ENCODE assay signal across 8 mouse cellular contexts in the genomic region with DNA sequence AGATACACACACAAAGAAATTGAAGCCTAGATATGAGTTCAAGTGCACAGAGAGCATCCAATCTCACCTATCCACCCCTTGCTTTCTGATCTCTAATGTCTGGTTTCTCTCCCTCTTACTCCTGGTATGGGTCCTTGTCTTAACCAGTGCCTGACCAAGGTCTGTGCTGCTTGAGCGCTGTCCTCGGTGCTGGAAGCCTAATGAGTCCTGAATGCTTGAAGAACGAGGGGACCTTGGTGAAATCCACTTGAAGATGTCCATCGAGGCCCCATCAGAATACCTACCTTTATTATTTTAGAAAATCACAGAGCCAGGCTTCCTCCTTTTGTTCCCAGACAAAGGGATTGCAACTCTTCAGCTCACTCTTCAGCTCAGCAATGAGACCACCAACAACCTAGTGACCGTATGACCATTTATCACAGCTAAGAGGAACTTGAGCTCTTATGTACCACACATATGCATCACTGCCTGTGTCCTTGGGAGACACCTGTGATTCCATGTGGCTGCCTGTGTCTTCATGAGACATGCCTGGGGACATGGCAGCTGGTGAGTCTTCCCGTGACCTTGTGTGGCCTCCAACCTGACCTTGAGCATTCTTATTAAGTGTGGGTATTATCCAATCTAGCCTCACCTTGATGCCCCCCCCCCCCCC. TPM values are rescaled to one million over a fixed set of nuclear protein-coding genes. Genes with fewer than 3 reads are reported as not detected.
DNase-seq lines count a peak whose midpoint lies in the region; ATAC-seq and TF ChIP-seq lines count a peak whose summit lies in the region.

No protein-coding gene starts in this region.

- no peak overlapping the region for H3K4me3 ChIP-seq in intestine, embryonic 16.5 days (ENCODE audit: low read length)
- H3K4me3 ChIP-seq in intestine, postnatal 0 days (ENCODE audit: low read depth, low read length) = no peak overlapping the region
- H3K4me3 ChIP-seq in forebrain, embryonic 12.5 days (replicated peaks) = peak overlapping the region; percentile 77
- no peak overlapping the region for H3K4me3 ChIP-seq in liver, embryonic 11.5 days (ENCODE audit: low read depth, low read length)
- H3K4me3 ChIP-seq in stomach, embryonic 16.5 days (replicated peaks; ENCODE audit: low read length) = no peak overlapping the region

- 0 out of 2 replicates have a peak, but pooled peaks cover 2% of the 10 kb centered on the region for H3K4me1 ChIP-seq in intestine, embryonic 16.5 days (ENCODE audit: control insufficient read depth, insufficient read depth, low read length)
- H3K4me1 ChIP-seq in intestine, postnatal 0 days (replicated peaks; ENCODE audit: control insufficient read depth, insufficient read depth, low read length) = no peaks in the 10 kb centered on the region
- H3K4me1 ChIP-seq in forebrain, embryonic 12.5 days = peaks cover 28% of the 10 kb centered on the region
- 0 out of 2 replicates have a peak, but pooled peaks cover 6% of the 10 kb centered on the region for H3K4me1 ChIP-seq in liver, embryonic 11.5 days (replicated peaks; ENCODE audit: control insufficient read depth, insufficient read depth, low read length)
- peaks cover 5% of the 10 kb centered on the region; the same call in 1 of the 2 replicates for H3K4me1 ChIP-seq in stomach, embryonic 16.5 days (ENCODE audit: control insufficient read depth, insufficient read depth, low read length)

- TF ChIP-seq CTCF in intestine, postnatal 0 days (IDR thresholded peaks at IDR 0.05; ENCODE audit: low read depth) = no peak

- 16% methylated on average over 6 of the region's 6 CpGs for WGBS in intestine, embryonic 16.5 days
- WGBS in intestine, postnatal 0 days = 19% methylated on average over 6 of the region's 6 CpGs
- 19% methylated on average over 6 of the region's 6 CpGs for WGBS in forebrain, embryonic 12.5 days
- 21% methylated on average over 6 of the region's 6 CpGs for WGBS in liver, embryonic 11.5 days
- 17% methylated on average over 6 of the region's 6 CpGs for WGBS in stomach, embryonic 16.5 days

- H3K27ac ChIP-seq in intestine, embryonic 16.5 days (ENCODE audit: low read length) = no peak overlapping the region
- H3K27ac ChIP-seq in intestine, postnatal 0 days (ENCODE audit: low read depth, low read length) = no peak overlapping the region
- peak overlapping the region; percentile 81; the same call in 1 of the 2 replicates for H3K27ac ChIP-seq in forebrain, embryonic 12.5 days
- H3K27ac ChIP-seq in liver, embryonic 11.5 days (ENCODE audit: low read depth, low read length) = no peak overlapping the region
- H3K27ac ChIP-seq in stomach, embryonic 16.5 days (ENCODE audit: low read length) = no peak overlapping the region

- peak; percentile 48 for DNase-seq in WW6 (ENCODE audit: low read depth, low spot score)
- DNase-seq in liver, embryonic 11.5 days (ENCODE audit: low spot score) = peak; percentile 39
- no peak for DNase-seq in frontal cortex, postnatal 25 days (ENCODE audit: low spot score in 2 of 2)
- DNase-seq in layer of hippocampus, adult 9-11 months = no peak

- H3K27me3 ChIP-seq in intestine, embryonic 16.5 days (replicated peaks; ENCODE audit: control insufficient read depth, insufficient read depth, low read length) = no peaks in the 10 kb centered on the region
- H3K27me3 ChIP-seq in intestine, postnatal 0 days (replicated peaks; ENCODE audit: control insufficient read depth, insufficient read depth, low read length) = peaks cover 21% of the 10 kb centered on the region
- H3K27me3 ChIP-seq in forebrain, embryonic 12.5 days = no peaks in the 10 kb centered on the region
- H3K27me3 ChIP-seq in liver, embryonic 11.5 days (replicated peaks; ENCODE audit: control insufficient read depth, insufficient read depth, low read length) = peaks cover 42% of the 10 kb centered on the region
- H3K27me3 ChIP-seq in stomach, embryonic 16.5 days (ENCODE audit: control insufficient read depth, insufficient read depth, low read length) = peaks cover 5% of the 10 kb centered on the region

- H3K4me2 ChIP-seq in intestine, embryonic 16.5 days (ENCODE audit: low read depth, low read length) = 0 out of 2 replicates have a peak overlapping the region, but pooled peaks have one; percentile 85
- no peak overlapping the region for H3K4me2 ChIP-seq in intestine, postnatal 0 days (replicated peaks; ENCODE audit: low read depth)
- peak overlapping the region; percentile 74 for H3K4me2 ChIP-seq in forebrain, embryonic 12.5 days
- H3K4me2 ChIP-seq in liver, embryonic 11.5 days = no peak overlapping the region
- peak overlapping the region; percentile 90; the same call in 1 of the 2 replicates for H3K4me2 ChIP-seq in stomach, embryonic 16.5 days (ENCODE audit: low read depth, low read length)

- no peak overlapping the region for H3K9ac ChIP-seq in intestine, embryonic 16.5 days (ENCODE audit: low read depth, low read length)
- no peak overlapping the region for H3K9ac ChIP-seq in intestine, postnatal 0 days (ENCODE audit: low read depth, low read length)
- peak overlapping the region; percentile 84 for H3K9ac ChIP-seq in forebrain, embryonic 12.5 days
- no peak overlapping the region for H3K9ac ChIP-seq in liver, embryonic 11.5 days (ENCODE audit: low read depth, low read length)
- H3K9ac ChIP-seq in stomach, embryonic 16.5 days (ENCODE audit: low read length) = no peak overlapping the region

- no peaks in the 10 kb centered on the region for H3K9me3 ChIP-seq in intestine, embryonic 16.5 days (ENCODE audit: control insufficient read depth, low read length)
- no peaks in the 10 kb centered on the region for H3K9me3 ChIP-seq in intestine, postnatal 0 days (ENCODE audit: control insufficient read depth)
- H3K9me3 ChIP-seq in forebrain, embryonic 12.5 days = peaks cover 9% of the 10 kb centered on the region; the same call in 1 of the 2 replicates
- peaks cover 4% of the 10 kb centered on the region for H3K9me3 ChIP-seq in liver, embryonic 11.5 days (ENCODE audit: control insufficient read depth, low read length)
- H3K9me3 ChIP-seq in stomach, embryonic 16.5 days (replicated peaks; ENCODE audit: control insufficient read depth, low read length) = no peaks in the 10 kb centered on the region

- ATAC-seq in intestine, embryonic 16.5 days = no peak
- ATAC-seq in intestine, postnatal 0 days = no peak
- no peak; the same call in none of the 2 replicates for ATAC-seq in forebrain, embryonic 12.5 days (ENCODE audit: low FRiP score)
- no peak for ATAC-seq in liver, embryonic 11.5 days (replicated peaks; ENCODE audit: low FRiP score)
- ATAC-seq in stomach, embryonic 16.5 days (ENCODE audit: insufficient read depth, low FRiP score) = no peak

- no peaks in the 10 kb centered on the region for H3K36me3 ChIP-seq in intestine, embryonic 16.5 days (ENCODE audit: control insufficient read depth, insufficient read depth, low read length)
- H3K36me3 ChIP-seq in intestine, postnatal 0 days (ENCODE audit: control insufficient read depth, insufficient read depth) = no peaks in the 10 kb centered on the region
- no peaks in the 10 kb centered on the region for H3K36me3 ChIP-seq in forebrain, embryonic 12.5 days (replicated peaks)
- H3K36me3 ChIP-seq in liver, embryonic 11.5 days (ENCODE audit: control insufficient read depth, insufficient read depth, low read length) = no peaks in the 10 kb centered on the region
- H3K36me3 ChIP-seq in stomach, embryonic 16.5 days (ENCODE audit: control insufficient read depth, insufficient read depth, low read length) = no peaks in the 10 kb centered on the region

RNA-seq across cellular contexts. Expression of a gene that starts 0.4 kb away (rescaled TPM):
- 1.5 TPM in 2 replicates for polyA plus RNA-seq in intestine, embryonic 16.5 days (2015; fragmentation: Nextera tagmentation; extraction: Ambion mirVana)
- polyA plus RNA-seq in intestine, postnatal 0 days (2015; fragmentation: Nextera tagmentation; extraction: Ambion mirVana) = 1.2 and 1.3 TPM in 2 replicates
- 24.6 and 26.4 TPM in 2 replicates for polyA plus RNA-seq in forebrain, embryonic 12.5 days (2016; fragmentation: Nextera tagmentation; extraction: Ambion mirVana)
- 2.2 and 2.3 TPM in 2 replicates for polyA plus RNA-seq in liver, embryonic 11.5 days (2014; fragmentation: Nextera tagmentation; extraction: Ambion mirVana)
- 1.5 and 2.5 TPM in 2 replicates for polyA plus RNA-seq in stomach, embryonic 16.5 days (2015; fragmentation: Nextera tagmentation; extraction: Ambion mirVana)

RNA-seq across cellular contexts. Expression of a gene that starts 36.1 kb away (rescaled TPM):
- polyA plus RNA-seq in intestine, embryonic 16.5 days (2015; fragmentation: Nextera tagmentation; extraction: Ambion mirVana) = not detected in 2 replicates
- polyA plus RNA-seq in intestine, postnatal 0 days (2015; fragmentation: Nextera tagmentation; extraction: Ambion mirVana) = not detected in 2 replicates
- polyA plus RNA-seq in forebrain, embryonic 12.5 days (2016; fragmentation: Nextera tagmentation; extraction: Ambion mirVana) = not detected in 2 replicates
- polyA plus RNA-seq in liver, embryonic 11.5 days (2014; fragmentation: Nextera tagmentation; extraction: Ambion mirVana) = not detected in 2 replicates
- not detected in 2 replicates for polyA plus RNA-seq in stomach, embryonic 16.5 days (2015; fragmentation: Nextera tagmentation; extraction: Ambion mirVana)

RNA-seq across cellular contexts. Expression of a gene that starts 53.7 kb away (rescaled TPM):
- polyA plus RNA-seq in intestine, embryonic 16.5 days (2015; fragmentation: Nextera tagmentation; extraction: Ambion mirVana) = 0.73 and 0.82 TPM in 2 replicates
- 0.71 and 1.3 TPM in 2 replicates for polyA plus RNA-seq in intestine, postnatal 0 days (2015; fragmentation: Nextera tagmentation; extraction: Ambion mirVana)
- polyA plus RNA-seq in forebrain, embryonic 12.5 days (2016; fragmentation: Nextera tagmentation; extraction: Ambion mirVana) = not detected in 2 replicates
- not detected in 2 replicates for polyA plus RNA-seq in liver, embryonic 11.5 days (2014; fragmentation: Nextera tagmentation; extraction: Ambion mirVana)
- polyA plus RNA-seq in stomach, embryonic 16.5 days (2015; fragmentation: Nextera tagmentation; extraction: Ambion mirVana) = not detected in 2 replicates

Comparison
In these comparisons a context has a peak if more than half of its experiments do, and no peak if none do; other contexts are left out.
1. H3K4me2 ChIP-seq: peak in intestine, embryonic 16.5 days (single experiment), forebrain, embryonic 12.5 days (single experiment) and stomach, embryonic 16.5 days (single experiment); none in intestine, postnatal 0 days (single experiment) and liver, embryonic 11.5 days (single experiment).
2. DNase-seq: peak in WW6 (single experiment) and liver, embryonic 11.5 days (single experiment); none in frontal cortex, postnatal 25 days (0 of 2) and layer of hippocampus, adult 9-11 months (single experiment).